Mouse (Mus musculus): ENCODE results near the gene Tbc1d1.

Gene Tbc1d1

DNA sequence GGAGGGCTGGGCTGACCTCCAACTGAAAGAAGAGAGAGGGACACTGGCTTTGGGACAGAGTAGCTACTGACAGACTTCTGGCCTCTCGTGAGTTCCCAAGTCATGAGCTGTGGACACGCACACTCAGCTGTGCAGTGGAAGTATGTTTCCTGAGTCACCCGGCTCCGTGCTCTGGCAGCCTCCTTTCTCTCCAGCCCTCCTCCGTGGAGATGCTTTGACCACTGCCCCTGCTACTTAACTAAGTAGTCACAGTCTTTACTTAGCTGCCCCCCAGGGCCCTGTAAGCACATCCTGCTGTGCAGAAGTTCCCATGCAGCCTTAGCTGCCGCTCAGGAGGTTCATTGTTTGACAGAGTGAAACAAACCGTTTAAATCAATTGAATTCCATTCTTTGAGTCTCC, 113.6 kb downstream of the Tbc1d1 start:
- no peak for DNase-seq (ENCODE audit: low read depth in 2 of 2, low spot score in 2 of 2)

DNA sequence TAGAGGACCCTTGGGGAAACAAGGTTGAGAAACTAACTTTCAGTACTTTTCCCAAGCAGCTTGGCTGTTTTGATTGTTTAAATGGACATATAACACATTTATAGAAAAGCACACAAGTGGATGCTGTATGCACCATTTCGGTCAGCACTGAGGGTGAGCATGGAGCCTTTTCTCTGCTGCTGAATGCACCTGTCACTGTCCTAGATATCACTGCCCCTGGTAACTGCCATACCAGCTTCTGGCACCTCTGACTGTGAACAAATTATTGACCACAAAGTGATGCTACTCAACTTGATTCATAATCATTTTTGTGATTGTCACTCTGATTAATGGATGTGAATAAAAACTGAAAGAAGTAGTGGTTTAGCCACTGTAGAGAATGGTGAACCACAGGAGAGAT, 117.4 kb downstream of the Tbc1d1 start:
- DNase-seq (ENCODE audit: low read depth in 2 of 2, low spot score in 2 of 2): no peak

DNA sequence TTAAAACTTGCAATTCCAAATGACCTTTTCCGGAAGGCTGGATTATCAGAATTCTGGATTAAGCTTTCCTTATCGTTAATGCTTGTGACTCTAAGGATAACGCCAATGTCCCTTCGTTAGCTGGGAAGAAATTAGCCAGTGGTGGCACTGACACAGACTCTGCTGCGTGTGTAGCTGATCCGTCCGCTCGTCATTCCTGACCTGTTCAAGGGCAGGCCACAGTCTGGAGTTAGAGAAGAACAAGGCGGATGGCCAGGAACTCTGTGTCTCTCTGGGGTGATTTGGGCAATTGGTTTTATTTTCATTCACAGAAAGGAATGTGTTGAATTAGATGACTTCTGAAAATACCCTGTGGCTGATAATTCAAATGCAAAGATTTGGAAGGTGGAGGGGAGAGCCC, 118.2 kb downstream of the Tbc1d1 start:
- no peak for DNase-seq (ENCODE audit: low read depth in 2 of 2, low spot score in 2 of 2)

DNA sequence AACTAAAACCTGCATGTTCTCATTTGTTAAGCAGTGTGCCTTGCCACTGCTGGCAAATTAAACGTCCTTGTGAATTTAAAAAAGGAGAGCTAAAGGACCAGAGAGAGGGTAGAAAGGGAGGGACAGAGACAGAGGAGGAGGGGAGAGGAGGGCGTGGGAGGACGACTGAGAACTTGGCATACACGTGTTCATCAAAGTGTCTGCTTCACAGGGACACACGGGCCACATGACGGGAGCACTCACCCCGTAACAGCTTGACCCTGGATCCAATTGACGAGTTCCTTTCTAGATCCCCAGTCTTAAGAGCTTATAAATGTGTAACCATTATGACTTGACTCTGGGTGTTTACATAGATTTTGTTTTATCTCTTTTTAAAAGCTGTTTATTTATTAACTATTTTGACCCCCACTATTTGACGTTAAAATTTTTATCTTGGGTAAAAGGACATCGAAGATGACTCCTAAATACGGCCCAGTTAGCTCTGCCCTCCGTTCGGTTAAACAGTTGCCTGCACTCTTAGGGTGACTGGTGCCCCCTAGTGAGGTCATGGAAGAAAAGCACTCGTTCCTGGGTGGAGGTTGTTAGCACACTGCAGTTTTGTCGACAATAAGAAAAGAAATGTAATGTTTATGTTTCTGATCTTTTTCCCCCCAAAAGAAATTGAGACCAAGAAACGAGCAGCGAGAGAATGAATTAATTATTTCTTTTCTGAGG, 118.8 kb downstream of the Tbc1d1 start:
- DNase-seq (ENCODE audit: low read depth in 2 of 2, low spot score in 2 of 2): peak; percentile 20 to 42

DNA sequence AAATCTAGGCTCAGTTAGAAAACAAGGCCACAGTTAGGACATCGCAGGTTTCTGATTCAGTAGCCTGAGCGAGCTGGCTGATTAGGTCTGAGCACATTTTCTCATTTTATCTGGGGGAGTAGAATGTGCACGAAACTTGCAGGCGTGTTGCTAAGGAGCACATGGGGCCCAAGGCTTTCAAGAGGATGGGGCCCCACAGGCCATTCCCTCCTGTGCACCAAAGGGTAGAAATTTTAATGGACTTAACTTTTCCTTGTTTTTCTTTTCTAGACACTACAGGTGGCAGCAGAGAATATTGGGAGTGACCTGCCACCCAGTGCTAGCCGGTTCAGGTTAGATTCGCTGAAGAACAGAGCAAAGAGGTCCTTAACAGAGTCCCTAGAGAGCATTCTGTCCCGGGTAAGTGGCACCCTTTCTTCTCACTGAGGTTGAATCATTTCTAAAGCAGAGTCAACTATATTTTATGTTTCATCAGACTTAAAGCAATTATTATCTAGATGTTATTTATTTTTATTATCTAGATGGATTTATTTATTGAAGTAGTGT, 121.6 kb downstream of the Tbc1d1 start:
- no peak for DNase-seq (ENCODE audit: low read depth in 2 of 2, low spot score in 2 of 2)

DNA sequence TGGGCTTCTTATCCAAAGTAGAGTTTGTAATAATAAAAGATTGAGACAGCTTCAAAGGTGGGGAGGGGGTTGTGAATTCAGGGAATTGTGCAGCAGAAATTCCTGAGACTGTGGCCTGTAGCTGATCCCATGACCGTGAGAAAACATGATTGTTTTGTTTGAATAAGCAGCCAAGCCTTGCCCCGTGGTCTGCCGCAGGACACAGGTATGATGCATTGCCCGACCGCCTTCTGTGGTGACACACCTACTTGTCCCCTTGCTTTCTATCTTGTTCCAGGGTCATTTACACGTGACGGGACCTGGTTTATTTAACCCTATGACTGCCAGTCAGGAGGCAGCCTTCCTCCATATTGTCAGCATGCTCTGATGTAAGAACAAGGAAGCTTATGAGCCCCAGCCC, 123.6 kb downstream of the Tbc1d1 start:
- no peak for DNase-seq (ENCODE audit: low read depth in 2 of 2, low spot score in 2 of 2)

DNA sequence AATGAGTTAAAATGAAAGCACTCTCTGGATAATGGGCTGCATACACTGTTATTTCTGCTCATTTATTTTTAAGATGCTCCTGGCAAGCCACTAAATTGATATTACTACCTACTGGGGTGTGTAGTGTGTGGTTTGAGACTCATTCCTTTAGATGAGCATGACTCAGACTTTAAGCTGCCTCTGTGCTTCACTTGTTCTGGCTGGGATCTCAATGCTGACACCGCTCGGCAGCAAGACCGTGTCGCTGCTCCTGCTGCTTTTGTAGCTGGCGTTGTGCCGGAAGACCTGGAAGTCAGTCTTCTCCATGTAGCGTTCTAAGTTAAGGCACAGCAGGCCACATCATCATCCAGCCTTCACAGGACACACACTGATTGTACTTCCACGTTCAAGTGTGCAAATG, 124.1 kb downstream of the Tbc1d1 start:
- no peak for DNase-seq (ENCODE audit: low read depth in 2 of 2, low spot score in 2 of 2)

DNA sequence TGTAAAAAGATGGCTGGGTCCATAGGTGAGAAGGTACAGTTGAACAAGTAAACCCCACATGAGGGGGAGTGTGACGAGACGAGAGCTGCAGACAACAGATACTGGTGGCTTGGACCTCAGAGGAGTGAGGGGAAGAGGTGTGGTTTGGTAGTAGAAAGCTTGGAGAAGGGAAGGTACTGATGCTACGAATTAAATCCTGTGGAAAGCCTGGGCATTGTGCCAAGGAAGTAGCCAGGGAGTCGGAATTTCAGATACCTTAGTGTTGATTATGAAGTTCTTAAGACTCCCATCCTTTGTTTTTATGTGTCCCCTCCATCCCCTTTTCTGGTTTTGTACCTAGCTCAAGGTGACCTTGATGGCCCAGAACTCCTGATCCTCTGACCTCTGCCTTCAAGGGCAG, 124.5 kb downstream of the Tbc1d1 start:
- no peak for DNase-seq (ENCODE audit: low read depth in 2 of 2, low spot score in 2 of 2)

DNA sequence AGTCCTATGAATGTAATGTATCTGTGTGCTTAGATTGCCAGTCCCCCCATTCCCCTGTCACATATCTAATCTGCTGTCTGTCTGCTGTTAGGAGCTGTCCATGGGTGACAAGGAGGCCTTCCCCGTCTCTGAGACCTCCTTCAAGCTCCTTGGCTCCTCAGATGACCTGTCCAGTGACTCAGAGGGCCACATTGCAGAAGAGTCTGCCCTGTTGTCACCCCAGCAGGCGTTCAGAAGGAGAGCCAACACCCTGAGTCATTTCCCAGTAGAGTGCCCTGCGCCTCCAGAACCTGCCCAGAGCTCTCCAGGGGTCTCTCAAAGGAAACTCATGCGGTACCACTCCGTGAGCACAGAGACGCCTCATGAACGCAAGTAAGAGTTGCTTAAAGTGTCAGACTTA, 125.6 kb downstream of the Tbc1d1 start:
- DNase-seq (ENCODE audit: low read depth in 2 of 2, low spot score in 2 of 2): no peak

DNA sequence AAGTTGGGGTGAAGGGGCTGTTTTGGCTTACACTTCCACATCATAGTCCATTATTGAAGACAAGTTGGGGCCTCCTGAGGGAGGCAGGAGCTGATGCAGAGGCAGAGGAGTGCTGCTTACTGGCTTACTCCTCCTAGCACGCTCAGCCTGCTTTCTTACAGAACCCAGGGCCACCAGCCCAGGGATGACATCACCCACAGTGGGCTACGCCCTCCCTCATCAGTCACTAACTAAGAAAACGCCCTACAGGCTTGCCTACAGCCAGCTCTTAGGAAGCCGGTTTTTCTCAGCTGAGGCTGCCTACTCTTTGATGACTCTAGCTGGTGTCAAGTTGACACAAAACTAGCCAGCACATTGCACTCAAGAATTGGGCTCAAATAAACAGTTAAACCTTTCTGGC, 126.5 kb downstream of the Tbc1d1 start:
- no peak for DNase-seq (ENCODE audit: low read depth in 2 of 2, low spot score in 2 of 2)

DNA sequence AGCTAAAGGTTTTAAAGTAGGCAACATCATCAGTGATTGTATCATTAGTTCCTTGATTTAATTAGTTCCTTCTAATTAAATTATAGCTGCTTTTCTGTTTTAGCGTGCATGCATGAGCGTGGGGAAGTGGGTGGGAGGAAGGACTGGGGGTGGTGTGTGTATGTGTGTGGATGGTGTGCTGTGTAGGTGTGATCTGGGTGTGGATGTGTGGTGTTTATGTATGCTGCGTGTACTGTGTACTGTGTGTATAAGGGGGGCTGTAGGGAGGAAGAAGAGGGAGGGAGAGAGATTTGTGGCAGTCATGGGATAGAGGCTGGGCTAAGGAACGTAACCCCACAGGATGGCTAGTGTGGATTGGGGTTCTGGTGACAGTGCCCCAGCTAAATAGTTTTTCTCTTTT, 129.2 kb downstream of the Tbc1d1 start:
- no peak for DNase-seq (ENCODE audit: low read depth in 2 of 2, low spot score in 2 of 2)

DNA sequence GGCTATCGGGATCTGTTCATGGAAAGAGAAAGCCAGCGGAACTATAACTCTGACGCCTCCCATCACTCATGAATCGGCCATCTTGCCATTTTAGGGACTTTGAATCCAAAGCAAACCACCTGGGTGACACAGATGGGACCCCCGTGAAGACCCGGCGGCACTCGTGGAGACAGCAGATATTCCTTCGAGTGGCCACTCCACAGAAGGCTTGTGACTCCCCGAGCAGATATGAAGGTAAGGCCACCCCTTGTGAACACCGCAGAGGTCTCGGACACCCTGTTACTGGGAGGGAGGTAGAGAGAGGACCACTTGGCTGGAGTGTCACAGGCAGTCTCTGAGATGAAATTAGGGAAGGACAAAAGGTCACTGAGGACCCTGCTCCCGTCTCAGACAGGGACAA, 129.7 kb downstream of the Tbc1d1 start:
- DNase-seq (ENCODE audit: low read depth in 2 of 2, low spot score in 2 of 2): no peak

DNA sequence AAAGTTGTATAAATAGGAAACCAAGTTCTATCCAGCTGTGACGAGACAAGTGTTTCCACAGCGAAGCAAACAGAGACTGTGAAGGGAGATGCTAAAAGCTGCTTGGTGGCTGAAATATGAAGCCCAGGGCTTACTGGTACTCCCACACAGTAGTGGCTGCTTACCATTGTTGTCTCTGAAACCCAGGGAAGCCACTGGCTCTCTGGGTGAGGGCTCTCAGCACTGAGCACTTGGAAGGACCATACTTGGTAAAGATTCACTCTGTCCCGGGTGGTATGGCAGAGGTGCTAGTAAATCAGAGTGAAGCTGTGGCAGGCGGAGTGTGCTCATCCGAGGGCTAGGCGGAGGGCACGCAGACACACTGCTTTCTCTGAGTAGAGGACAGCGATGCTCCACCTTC, 131.2 kb downstream of the Tbc1d1 start:
- DNase-seq (ENCODE audit: low read depth in 2 of 2, low spot score in 2 of 2): no peak

DNA sequence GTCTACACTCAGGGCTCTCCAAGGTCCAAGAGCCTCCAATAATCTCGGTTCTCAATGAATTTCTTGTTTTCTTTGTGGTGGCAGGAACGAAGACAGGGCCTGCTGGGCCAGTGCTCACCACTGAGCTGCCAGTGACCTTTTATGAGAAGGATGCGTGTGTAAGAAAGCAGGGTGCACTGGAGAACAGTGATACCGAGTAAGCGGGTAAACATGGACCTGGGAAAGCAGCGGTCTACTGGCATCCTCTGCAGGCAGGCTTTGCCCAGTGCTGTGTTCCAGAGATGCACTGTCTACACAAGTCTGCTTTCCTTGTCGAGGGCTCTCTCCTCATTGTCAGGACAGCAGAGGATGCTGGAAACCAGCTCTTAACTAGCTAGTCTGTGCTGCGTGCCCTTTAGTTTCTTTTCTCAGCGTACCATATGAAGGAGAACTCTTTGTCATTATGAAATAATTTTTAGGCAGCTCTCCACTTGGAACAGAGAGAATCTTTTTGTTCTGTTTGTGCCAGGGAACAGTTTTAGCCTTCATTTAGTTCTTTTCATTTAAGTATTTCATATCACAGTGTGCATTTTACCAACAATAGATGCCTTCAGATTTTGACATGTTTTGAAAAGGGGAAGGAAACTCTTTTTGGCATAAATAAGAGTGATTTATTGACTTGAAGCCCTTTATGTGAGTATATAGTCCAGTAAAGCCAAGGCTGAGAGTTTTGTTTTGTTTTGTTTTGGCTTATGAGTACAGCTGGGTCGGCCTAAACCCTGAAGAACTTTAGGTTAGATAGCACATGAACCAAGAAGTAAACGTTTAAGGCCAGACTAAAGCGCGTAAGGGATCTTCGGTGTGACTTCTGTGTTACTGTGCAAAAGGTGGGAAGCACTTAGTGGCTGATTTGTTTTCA, 132.2 kb downstream of the Tbc1d1 start:
- no peak for DNase-seq (ENCODE audit: low read depth in 2 of 2, low spot score in 2 of 2)

DNA sequence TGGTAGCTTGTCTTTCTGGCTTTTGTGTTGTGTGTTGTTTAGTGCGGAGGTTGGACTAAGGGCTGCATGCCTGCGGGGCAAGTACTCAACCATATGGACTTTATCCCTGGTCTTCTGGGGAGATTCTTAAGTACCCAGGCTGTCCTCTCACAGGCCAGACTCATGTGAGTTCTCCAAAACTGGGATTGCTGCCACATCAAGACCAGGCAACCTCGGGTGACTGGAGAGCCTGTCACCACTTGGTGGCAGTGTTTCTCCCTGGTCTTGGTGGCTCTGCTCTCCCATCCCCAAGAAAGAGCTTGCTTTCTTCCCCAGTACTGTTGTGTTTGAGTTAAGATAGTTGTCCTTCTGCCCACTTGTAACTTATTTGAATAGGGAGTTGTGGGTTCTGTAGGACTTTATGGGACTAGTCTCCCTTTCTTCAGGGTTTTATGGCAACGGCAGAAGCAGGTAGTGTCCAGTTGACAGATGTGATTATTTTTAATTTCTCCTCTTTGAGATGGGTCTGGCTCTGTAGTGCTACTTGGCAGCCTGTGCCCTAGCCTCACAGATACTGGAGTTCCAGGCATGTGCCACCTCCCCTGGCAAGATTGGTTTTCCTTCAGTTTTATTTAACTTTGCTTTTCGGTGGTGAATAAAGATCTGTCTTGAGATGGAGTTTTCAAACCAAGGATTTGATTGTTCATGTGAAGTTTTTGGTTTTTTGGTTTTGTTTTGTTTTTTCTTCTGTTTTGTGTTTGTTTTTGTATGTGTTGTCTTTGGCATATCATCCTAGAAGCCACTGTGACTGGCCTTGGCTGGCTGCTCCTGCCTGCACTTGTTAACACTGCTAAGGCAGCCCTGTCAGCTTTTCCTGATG, 133.3 kb downstream of the Tbc1d1 start:
- peak; percentile 11 to 41 for DNase-seq (ENCODE audit: low read depth in 2 of 2, low spot score in 2 of 2)

DNA sequence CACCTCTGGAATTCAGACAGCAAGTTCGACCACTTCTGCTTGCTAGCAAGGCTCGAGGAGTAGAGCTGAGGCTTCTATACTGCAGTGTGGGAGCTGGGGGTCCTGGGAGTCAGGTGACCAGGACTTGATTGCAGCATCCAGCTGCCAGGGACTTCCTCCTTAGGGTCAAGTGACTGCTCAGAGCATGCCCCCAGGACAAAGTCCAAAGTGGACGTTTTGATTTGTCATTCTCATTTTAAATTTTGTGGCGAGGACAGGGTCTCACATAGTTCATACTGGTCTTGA, 133.9 kb downstream of the Tbc1d1 start:
- DNase-seq (ENCODE audit: low read depth in 2 of 2, low spot score in 2 of 2): no peak

DNA sequence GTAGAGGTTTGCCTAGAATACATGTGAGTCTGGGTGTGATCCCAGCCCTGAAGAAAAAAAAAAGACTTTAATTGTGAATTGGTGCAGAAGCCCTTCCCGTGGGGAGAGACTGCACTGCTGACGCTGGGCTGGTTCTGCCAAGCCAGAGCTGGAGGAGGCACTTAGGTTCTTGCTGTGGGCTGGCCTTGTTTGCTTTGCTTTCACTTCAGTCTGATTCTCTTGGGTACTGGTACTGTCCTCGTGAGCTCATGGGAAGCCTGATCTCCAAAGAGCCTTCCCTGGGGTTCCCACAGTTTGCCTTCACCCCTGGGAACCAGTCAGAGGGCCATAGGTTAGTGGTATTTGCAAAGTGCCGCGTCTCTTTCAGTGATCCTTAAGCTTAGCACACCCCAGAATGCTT, 135.6 kb downstream of the Tbc1d1 start:
- no peak for DNase-seq (ENCODE audit: low read depth in 2 of 2, low spot score in 2 of 2)

DNA sequence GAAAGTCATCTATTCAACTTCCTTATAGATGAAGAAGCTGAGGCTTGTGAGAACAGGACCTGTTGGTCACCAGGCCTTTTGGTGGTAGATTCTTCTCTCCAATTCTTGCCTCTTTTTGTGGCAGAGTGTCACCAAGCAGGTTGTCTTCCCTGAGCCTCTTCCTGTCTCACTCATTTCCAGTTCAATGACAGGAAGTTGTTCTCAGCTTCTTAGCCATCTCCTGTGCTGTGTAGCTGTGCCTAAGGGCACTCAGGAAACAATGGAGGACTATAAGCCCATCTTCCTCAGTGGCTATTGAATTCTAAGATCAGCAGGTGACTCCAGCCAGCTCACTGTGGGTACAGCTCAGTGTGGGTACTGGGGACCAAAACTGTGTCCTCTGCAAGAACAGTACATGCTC, 139.5 kb downstream of the Tbc1d1 start:
- DNase-seq (ENCODE audit: low read depth in 2 of 2, low spot score in 2 of 2): no peak

DNA sequence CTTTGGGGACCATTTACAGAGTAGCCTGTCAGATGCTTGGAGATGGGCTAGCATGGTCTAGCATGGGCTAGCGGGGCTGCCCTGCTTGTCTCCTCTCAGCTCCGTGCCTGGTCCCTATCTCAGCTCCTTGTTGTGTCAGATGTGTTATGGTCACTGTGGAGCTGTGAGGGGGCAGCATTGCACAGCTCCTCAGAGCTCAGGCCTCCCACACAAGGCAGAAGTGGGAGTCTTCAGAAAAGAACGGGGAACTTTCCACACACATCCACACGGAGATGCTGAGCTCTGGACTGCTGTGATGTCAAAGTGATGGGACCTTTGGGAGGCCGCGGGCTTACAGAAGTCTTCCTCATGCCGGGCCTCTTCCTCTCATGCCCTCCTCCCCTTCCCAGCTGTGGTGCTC, 140.2 kb downstream of the Tbc1d1 start:
- no peak for DNase-seq (ENCODE audit: low read depth in 2 of 2, low spot score in 2 of 2)

DNA sequence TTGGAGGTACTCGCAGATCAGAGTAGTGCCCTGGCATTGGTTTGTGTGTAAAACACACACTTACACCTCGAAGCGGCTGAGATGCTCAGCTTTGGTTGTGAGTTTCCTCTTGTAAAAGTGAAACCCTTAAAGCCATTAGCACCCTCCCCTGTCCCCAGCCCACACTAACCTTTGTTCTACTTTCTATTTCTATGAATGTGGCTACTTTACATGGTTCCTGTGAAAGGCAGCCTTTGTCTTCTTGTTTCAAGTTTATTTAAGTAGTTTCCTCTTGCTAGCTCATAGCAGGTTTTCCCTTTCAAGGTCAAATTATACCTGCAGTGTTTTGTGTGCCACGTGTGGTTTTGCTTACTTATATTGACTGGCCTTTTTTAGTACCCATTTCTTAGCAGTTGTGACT, 141.0 kb downstream of the Tbc1d1 start:
- DNase-seq (ENCODE audit: low read depth in 2 of 2, low spot score in 2 of 2): no peak

DNA sequence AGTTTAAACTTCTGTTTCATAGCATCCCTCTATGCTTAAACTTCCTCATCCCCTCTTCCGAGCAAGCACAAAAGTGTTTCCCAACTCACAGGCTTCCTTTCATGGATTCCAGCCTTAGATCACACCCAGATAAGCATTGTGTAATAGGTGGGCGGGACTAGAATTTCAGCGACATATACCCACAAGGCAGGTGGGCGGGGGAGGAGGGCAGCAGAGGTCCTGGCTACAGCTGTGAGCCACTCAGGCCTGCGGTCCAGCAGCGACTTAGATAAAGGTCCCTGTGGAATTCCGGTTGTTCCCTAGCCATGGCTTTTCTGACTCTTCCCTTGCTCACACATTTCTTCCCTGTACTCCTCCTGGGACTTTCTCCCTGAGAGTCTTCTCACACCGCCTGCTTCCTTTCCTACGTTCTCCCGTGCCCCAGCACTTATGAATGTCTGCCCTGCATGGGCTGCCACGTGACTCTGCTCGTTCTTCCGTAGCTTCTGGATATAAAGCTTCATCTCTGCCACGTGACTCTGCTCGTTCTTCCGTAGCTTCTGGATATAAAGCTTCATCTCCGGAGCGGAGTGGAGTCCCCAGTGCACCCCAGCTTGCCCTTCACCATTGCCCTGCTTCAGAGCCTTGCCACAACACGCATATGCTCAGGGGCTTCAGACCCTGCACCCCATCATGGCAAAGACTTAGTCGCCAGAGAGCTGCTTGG, 142.4 kb downstream of the Tbc1d1 start:
- no peak for DNase-seq (ENCODE audit: low read depth in 2 of 2, low spot score in 2 of 2)
